Mouse (Mus musculus): ENCODE results near the gene Kcnd1.

The Kcnd1 gene

GRCm38 (mm10) chrX:7859191-7859753 is 37.2 kb downstream of the Kcnd1 start:
- no peak for DNase-seq (ENCODE audit: low spot score)

DNA sequence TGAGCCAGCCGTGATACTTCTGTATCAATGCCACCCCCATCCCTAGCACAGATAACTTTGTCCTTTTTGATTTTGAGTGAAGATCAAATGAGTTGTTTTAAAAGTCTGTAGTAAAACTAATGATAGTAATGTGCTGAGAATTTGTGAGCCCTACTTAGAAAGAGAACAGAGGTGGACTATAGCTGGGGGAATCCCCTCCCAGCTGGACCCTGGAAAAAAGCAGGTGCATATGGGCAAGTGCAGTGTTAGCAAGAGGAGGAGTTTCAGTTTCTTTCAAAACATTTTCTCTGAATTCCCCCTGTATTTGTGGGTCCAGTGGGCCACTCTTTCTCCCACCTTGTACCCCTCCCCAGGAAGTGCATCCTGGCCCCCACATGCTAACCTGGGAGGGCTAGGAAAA is 41.1 kb downstream of the Kcnd1 start:
- no peak for DNase-seq (ENCODE audit: low spot score)

DNA sequence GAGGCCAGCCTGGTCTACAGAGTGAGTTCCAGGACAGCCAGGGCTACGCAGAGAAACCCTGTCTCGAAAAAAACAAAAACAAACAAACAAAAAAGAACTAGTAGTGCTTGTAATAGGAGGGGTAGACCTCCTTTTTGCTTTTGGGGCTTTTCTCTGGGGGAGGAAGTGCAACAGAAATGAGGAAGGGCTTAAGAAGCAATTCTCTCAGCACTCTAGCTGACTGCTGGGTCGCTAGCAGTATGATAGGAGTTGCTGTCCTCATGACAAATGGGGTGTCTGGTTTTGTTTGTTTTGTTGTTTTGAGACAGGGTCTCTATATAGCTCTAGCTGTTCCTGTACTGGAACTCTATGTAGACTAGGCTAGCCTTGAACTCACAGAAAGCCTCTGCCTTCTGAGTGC is 42.5 kb downstream of the Kcnd1 start:
- DNase-seq (ENCODE audit: low spot score), result no peak

- DNase-seq (ENCODE audit: low spot score), result no peak
Measured at GRCm38 (mm10) chrX:7865343-7865742, 43.3 kb downstream of the Kcnd1 start.

DNA sequence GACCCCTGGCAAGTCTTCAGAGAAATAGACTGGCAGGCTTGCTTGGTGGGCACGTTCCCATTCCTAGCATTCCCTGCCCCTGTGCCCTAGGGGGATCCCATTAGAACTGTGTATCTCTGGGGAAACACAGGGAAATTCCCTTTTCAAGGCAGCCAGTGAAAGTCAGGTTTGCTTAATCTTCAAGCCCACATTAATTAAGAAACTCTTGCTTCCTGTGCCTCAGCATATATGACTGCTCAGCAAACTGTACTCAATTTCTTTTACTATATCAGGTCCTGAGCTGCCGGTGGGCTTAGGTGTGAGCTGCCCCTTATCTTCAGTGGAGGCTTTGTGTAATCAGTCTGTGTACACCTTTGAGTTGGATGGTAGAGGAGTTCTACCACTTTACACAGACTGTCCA is 43.7 kb downstream of the Kcnd1 start:
- no peak for DNase-seq (ENCODE audit: low spot score)

DNA sequence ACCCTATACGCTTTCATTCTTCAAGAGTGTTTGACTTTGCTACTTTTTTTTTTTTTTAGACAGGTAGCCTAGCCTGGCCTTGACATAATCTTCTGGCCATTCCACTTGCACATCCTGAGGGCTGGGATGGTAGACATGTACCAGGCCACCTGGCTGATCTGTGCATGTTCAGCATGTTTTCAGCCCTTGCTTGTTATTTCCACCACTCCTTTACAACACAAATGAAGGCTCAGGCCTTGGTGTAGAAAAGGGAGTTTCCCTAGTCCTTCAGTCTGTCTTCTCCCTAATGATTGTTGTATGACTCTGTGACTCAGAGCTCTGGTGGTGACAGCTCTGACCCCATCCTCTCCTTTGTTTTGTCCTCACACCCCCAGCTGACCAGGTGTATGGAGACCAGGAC is 45.1 kb downstream of the Kcnd1 start:
- no peak for DNase-seq (ENCODE audit: low spot score)

GRCm38 (mm10) chrX:7868506-7868905 is 46.4 kb downstream of the Kcnd1 start:
- DNase-seq (ENCODE audit: low spot score), result no peak

DNA sequence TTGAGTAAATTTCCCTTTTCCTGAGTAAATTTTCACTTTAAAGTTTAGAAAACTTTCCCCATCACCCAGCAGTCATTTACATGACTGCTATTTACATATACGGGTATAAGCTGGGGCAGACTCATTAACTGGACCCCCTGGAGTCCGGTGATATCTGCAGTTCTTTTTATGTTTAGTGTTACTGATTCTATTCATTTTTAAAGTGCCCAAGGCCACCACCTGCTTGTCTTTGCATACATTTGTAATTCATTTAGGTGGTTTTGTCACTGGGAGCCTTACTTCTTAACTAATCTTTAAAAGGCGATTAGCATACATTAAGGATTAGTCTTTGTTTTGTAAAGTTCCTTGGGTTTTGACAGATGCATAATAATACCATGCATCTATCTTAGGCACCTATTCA is 47.7 kb downstream of the Kcnd1 start:
- DNase-seq (ENCODE audit: low spot score), result no peak

- peak; percentile 89 for DNase-seq (ENCODE audit: low spot score)
Measured at GRCm38 (mm10) chrX:7878007-7878419, 55.9 kb downstream of the Kcnd1 start, which contains the start of gene Pim2. TSS of gene Pim2 (plus strand) at chrX:7878262.

DNA sequence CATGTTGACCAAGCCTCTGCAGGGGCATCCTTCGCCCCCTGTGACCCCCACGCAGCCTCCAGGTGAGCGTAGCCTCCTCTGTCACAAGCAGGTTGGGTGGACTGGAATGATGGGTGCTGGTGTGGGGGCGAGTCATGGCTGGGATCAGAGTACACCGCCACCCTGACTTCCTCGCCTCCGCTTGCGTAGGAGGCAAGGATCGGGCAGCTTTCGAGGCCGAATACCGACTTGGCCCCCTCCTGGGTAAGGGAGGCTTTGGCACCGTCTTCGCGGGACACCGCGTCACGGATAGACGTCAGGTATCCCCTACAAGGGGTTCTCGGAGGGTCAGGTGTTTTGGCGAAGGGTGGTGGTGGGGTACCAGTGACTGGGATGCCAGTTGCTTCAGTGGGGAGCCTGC is 56.4 kb downstream of the Kcnd1 start:
- peak; percentile 34 for DNase-seq (ENCODE audit: low spot score)

GRCm38 (mm10) chrX:7879819-7880218 is 57.7 kb downstream of the Kcnd1 start:
- peak; percentile 88 for DNase-seq (ENCODE audit: low spot score)

GRCm38 (mm10) chrX:7883841-7884567 is 61.9 kb downstream of the Kcnd1 start, which contains the start of gene Slc35a2:
TSS of gene Slc35a2 (plus strand) at chrX:7884028.
- peak; percentile 94 for DNase-seq (ENCODE audit: low spot score)
